Mouse (Mus musculus): Measurements from ENCODE around the gene Gpr19. TPM values are rescaled to one million over a fixed set of nuclear protein-coding genes. Genes with fewer than 3 reads are reported as not detected.

Gene Gpr19
- polyA plus RNA-seq, 1 experiment from 2014 or later, result 37.0 TPM

DNA sequence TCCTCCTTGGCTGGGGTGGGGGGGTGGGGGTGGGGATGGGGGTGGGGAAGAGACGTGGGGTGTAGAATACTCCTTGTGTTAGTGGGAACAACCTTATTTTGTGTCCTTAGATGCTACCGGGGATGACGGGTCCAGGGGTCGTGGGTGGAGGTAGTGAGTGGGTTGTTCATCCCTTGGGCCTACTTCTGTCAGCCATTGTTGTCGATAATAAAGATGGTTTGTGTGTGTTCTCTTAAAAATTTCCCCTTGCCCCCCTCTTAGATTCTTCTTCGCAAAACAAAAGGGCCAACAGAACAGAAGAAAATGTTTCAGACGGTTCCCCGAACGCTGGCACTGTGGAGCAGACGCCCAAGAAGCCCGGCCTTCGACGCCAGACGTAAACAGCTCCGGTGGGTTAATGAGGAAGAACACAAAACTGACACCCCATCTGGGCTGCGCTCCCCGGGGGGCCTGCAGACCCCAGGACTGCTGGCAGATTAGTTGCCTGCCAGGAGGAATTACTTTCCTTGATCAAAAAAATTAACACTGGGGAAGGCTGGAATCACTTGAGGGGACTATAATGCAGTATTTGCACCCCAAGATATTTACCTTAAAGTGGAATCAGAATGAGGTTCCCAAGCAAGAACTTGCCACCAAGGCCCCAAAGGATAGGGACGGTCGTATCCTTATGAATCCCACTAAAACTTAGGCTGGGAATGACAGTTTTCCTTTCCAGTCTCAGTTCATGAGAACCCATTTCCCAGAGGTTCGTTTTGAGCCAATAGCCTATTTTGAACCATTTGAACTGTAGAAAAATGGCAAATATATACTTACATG lies 23.5 kb upstream of the Gpr19 start:
- 6% methylated on average over 20 of the region's 20 CpGs for WGBS

DNA sequence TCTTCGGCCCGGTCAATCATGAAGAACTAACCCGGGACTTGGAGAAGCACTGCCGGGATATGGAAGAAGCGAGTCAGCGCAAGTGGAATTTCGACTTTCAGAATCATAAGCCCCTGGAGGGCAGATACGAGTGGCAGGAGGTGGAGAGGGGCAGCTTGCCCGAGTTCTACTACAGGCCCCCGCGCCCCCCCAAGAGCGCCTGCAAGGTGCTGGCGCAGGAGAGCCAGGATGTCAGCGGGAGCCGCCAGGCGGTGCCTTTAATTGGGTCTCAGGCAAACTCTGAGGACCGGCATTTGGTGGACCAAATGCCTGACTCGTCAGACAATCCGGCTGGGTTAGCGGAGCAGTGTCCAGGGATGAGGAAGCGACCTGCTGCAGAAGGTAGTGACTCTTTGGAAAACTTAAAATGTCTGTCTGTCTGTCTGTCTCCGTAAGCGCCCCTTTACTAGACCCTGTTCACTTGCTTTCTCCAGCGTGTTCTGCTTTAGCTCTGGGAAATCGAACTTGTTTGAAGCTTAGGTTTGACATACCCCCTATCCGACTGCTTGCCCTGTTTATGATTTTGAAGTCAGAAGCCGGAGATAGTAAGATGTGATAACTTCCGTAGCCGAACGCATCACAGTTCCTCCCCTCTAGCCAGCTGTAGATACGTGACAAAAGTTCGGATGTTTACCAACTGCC lies 22.8 kb upstream of the Gpr19 start:
- Histone ChIP-seq H3K27me3 (replicated peaks) (peaks cover 6% of the 10 kb centered on the region), H3K9me3 (replicated peaks) (no peaks in the 10 kb centered on the region), H3K4me1 (peaks cover 49% of the 10 kb centered on the region), H3K4me3 (replicated peaks) (peak overlapping the region; percentile 83), H3K36me3 (no peaks in the 10 kb centered on the region), H3K27ac (replicated peaks) (peak overlapping the region; percentile 98), H3K9ac (replicated peaks) (peak overlapping the region; percentile 81), H3K4me2 (peak overlapping the region; percentile 92)
- ATAC-seq (ENCODE audit: low FRiP score), result peak; percentile 5
- WGBS, result 0% methylated on average over 32 of the region's 32 CpGs

More for the DNA sequence above, 23.5 kb upstream of the Gpr19 start:
- Histone ChIP-seq H3K4me2 (peak overlapping the region; percentile 92), H3K27me3 (replicated peaks) (peaks cover 6% of the 10 kb centered on the region), H3K27ac (replicated peaks) (0 out of 2 replicates have a peak overlapping the region, but pooled peaks have one; percentile 9), H3K4me1 (peaks cover 50% of the 10 kb centered on the region), H3K9me3 (replicated peaks) (no peaks in the 10 kb centered on the region), H3K9ac (replicated peaks) (peak overlapping the region; percentile 81), H3K4me3 (replicated peaks) (peak overlapping the region; percentile 83), H3K36me3 (no peaks in the 10 kb centered on the region)
- ATAC-seq (ENCODE audit: low FRiP score), result no peak

DNA sequence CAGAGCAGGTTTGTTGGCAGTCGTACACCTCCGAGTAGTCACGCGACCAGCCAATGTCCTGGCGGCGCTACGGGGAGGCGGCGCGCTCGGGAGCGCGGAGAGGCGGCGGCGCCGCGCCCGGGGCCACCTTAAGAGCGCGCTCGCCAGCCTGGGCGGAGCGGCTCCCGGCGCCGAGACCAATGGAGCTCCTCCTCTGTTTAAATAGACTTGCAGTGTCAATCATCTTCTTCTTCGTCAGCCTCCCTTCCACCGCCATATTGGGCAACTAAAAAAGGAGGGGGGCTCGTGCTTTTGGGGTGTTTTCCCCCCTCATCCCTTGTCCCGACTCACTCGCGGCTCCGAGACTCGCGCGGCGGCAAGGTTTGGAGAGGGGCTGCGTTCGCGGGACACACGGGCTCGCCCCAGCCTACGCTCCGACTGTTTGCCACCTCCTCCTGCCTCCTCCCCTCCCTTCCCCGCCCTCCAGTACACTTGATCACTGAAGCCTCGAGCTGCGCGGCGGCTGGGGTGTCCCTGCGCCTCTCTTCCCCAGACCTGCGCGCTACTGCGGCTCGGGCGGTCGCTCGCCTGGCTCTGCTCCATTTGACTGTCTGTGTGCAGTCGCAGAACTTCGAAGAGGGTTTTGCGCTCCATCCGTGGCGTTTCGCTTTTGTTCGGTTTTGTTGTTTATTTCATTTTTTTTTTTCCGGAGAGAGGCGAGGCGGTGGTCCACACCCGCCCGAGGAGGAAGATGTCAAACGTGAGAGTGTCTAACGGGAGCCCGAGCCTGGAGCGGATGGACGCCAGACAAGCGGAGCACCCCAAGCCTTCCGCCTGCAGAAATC lies 22.0 kb upstream of the Gpr19 start, which contains the start of gene Cdkn1b:
Cdkn1b (plus strand) TSS at position 212 of the 824 bp plus-strand sequence.
- peaks cover 6% of the 10 kb centered on the region for H3K27me3 ChIP-seq (replicated peaks)
- H3K36me3 ChIP-seq, result no peaks in the 10 kb centered on the region
- H3K4me2 ChIP-seq, result peak within 1 kb of the TSS; percentile 92
- H3K27ac ChIP-seq (replicated peaks), result peak within 1 kb of the TSS; percentile 98
- ATAC-seq (ENCODE audit: low FRiP score), result peak; percentile 96
- H3K9ac ChIP-seq (replicated peaks), result peak within 1 kb of the TSS; percentile 81
- peak within 1 kb of the TSS; percentile 83 for H3K4me3 ChIP-seq (replicated peaks)
- H3K4me1 ChIP-seq, result peaks cover 49% of the 10 kb centered on the region
- WGBS, result under 1% methylated on average over 76 of the region's 77 CpGs
- H3K9me3 ChIP-seq (replicated peaks), result no peaks in the 10 kb centered on the region

DNA sequence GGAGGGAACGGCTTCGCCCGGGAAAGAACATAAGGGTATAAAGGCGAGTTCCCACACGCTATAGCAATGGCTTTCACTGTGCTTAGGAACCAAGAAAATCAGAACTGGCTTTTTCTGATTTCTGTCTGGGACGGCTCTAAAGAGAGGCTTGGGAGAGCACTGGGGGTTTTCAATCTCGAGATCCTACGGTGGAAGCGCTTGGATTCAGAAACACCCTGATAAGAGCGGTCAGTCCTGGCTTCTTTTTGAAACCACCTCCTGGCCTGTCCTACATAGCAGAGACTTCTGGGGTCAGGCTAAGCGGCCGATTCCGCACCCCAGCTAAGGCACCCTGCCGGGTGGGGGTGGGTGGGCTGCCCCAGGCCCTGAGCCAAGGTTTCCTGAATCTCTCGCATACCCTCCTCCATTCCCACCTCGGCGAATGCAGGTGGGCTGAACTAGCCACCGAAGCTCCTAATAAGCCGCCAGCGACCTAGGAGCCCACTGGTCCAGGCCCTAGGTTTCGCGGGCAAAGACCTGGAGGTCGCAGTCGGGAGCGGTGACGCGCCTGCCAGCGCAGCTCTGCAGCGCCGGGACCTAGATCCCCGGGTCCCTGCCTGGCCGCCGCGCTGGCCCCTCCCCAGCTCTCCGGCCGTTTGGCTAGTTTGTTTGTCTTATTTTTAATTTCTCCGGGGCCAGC lies 21.3 kb upstream of the Gpr19 start:
- Histone ChIP-seq H3K36me3 (no peaks in the 10 kb centered on the region), H3K9ac (replicated peaks) (peak overlapping the region; percentile 81), H3K27me3 (replicated peaks) (peaks cover 6% of the 10 kb centered on the region), H3K9me3 (replicated peaks) (no peaks in the 10 kb centered on the region), H3K4me3 (replicated peaks) (peak overlapping the region; percentile 83), H3K27ac (replicated peaks) (peak overlapping the region; percentile 98), H3K4me1 (peaks cover 49% of the 10 kb centered on the region), H3K4me2 (peak overlapping the region; percentile 92)
- ATAC-seq (ENCODE audit: low FRiP score), result peak; percentile 63
- WGBS, result 3% methylated on average over 37 of the region's 37 CpGs

DNA sequence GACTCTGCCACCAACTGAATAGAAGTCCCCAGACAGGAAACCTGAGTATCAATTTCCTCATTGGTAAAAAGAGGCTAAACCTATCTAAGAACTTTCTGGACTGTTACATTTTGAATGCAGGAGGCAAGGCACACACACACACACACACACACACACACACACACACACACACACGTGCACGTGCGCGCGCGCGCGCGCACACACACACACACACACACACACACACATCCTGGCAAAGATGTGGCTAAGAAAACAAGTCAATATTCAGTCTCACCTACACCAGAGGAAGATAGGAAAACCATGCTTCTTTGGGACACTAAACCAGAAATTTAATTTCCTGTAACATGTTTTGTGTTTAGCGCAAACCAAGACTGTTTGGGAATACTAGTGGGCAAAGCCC lies 20.4 kb upstream of the Gpr19 start:
- Histone ChIP-seq H3K9me3 (replicated peaks) (no peaks in the 10 kb centered on the region), H3K27ac (replicated peaks) (peak overlapping the region; percentile 98; the same call in 1 of the 2 replicates), H3K9ac (replicated peaks) (no peak overlapping the region), H3K4me1 (peaks cover 45% of the 10 kb centered on the region), H3K4me3 (replicated peaks) (no peak overlapping the region), H3K4me2 (no peak overlapping the region), H3K27me3 (replicated peaks) (peaks cover 6% of the 10 kb centered on the region), H3K36me3 (no peaks in the 10 kb centered on the region)
- ATAC-seq (ENCODE audit: low FRiP score), result no peak
- WGBS, result 92% methylated on average over 10 of the region's 10 CpGs

DNA sequence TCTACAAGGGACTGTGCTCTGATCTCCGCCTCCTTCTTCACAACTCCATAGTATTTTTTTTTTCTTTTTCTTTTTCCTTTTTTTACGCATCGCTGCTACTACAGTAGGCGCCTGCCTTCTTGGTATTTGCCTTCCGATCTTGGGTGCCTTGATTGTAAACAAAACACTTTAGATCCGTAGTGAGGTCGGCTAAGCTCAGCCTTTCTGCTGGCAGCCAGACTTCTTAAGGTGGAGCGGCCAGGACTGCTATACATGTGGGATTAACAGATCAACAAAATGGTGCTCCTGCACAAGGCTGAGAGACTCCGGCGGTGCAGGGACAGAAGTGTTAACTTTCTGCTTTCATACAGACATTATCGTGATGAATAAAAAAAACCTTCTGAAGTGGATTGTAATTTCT lies 18.7 kb upstream of the Gpr19 start:
- H3K27ac ChIP-seq (replicated peaks), result peak overlapping the region; percentile 56; the same call in 1 of the 2 replicates
- H3K9me3 ChIP-seq (replicated peaks), result no peaks in the 10 kb centered on the region
- WGBS, result 1% methylated on average over 11 of the region's 11 CpGs
- no peaks in the 10 kb centered on the region for H3K36me3 ChIP-seq
- peak overlapping the region; percentile 42 for H3K4me3 ChIP-seq (replicated peaks)
- peaks cover 6% of the 10 kb centered on the region for H3K27me3 ChIP-seq (replicated peaks)
- no peak for ATAC-seq (ENCODE audit: low FRiP score)
- peaks cover 30% of the 10 kb centered on the region for H3K4me1 ChIP-seq
- H3K4me2 ChIP-seq, result peak overlapping the region; percentile 63
- peak overlapping the region; percentile 30; the same call in 1 of the 2 replicates for H3K9ac ChIP-seq (replicated peaks)

DNA sequence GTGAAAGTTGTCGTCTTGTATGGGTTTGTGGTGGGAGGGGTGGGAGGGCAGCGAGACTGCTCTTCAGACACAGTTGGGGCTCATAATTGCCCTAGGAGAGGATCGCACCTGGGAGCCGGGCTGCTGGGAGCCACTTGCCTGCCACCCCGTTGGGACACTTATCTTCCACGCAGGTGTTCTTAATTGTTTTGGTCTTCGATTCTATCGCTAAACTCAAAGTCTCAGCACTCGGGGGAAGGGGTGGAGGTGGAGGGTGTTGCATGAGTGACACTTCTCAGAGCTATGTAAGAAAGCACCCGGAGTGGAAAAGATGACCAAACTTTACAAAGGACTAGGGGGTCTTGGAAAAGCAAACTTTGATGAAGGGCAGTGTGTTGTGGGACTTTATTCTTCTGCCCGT lies 18.3 kb upstream of the Gpr19 start:
- Histone ChIP-seq H3K9me3 (replicated peaks) (no peaks in the 10 kb centered on the region), H3K36me3 (no peaks in the 10 kb centered on the region), H3K4me1 (peaks cover 26% of the 10 kb centered on the region), H3K4me2 (peak overlapping the region; percentile 63), H3K27me3 (replicated peaks) (peaks cover 6% of the 10 kb centered on the region), H3K4me3 (replicated peaks) (peak overlapping the region; percentile 42), H3K9ac (replicated peaks) (peak overlapping the region; percentile 30), H3K27ac (replicated peaks) (0 out of 2 replicates have a peak overlapping the region, but pooled peaks have one; percentile 56)
- WGBS, result under 1% methylated on average over 11 of the region's 11 CpGs
- no peak for ATAC-seq (ENCODE audit: low FRiP score)

DNA sequence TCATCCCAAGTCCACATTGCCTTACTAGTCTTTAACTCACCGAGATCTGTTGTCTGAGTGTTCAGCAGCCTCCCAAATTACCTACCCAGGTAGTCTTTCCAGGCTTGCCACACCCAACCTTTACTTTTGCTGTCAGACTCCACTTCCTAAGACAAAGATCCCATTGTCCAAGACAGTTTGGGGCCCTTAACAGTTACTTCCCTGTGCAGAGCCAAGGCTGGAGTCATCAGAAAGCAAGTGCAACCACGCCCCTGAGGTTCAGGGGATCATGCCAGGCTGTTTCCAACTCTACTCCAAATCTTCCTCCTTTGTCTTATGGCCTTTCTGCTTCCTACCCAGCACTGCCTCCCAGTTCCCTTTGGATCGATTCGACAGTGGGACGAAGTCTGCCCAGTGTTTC lies 16.1 kb upstream of the Gpr19 start:
- Histone ChIP-seq H3K36me3 (no peaks in the 10 kb centered on the region), H3K4me2 (no peak overlapping the region), H3K27ac (replicated peaks) (no peak overlapping the region), H3K4me3 (replicated peaks) (no peak overlapping the region), H3K9ac (replicated peaks) (no peak overlapping the region), H3K9me3 (replicated peaks) (no peaks in the 10 kb centered on the region), H3K4me1 (peaks cover 18% of the 10 kb centered on the region), H3K27me3 (replicated peaks) (peaks cover 6% of the 10 kb centered on the region)
- ATAC-seq (ENCODE audit: low FRiP score), result no peak
- WGBS, result 90% methylated on average over 5 of the region's 5 CpGs

DNA sequence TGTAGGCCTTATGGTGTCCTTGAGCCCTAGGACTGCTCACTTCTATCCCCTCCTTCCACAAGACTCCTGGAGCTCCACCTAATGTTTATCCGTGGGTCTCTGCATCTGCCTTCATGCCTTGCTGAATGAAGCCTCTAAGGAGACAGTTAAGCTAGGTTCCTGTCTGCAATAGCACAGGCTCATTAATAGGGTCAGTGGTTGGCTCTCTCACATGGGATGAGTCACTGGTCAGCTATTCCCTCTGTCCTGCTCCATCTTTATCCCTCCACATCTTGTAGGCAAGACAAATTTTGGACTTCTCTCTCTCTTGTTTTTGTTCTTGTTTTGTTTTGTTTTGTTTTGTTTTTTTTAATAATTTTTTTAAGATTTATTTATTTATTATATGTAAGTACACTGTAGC lies 7.4 kb upstream of the Gpr19 start:
- Histone ChIP-seq H3K27me3 (replicated peaks) (no peaks in the 10 kb centered on the region), H3K4me2 (no peak overlapping the region), H3K4me1 (no peaks in the 10 kb centered on the region), H3K9ac (replicated peaks) (no peak overlapping the region), H3K4me3 (replicated peaks) (no peak overlapping the region), H3K36me3 (no peaks in the 10 kb centered on the region), H3K9me3 (replicated peaks) (no peaks in the 10 kb centered on the region), H3K27ac (replicated peaks) (no peak overlapping the region)
- ATAC-seq (ENCODE audit: low FRiP score), result no peak
- WGBS, result 96% methylated on average over 1 of the region's 1 CpGs

DNA sequence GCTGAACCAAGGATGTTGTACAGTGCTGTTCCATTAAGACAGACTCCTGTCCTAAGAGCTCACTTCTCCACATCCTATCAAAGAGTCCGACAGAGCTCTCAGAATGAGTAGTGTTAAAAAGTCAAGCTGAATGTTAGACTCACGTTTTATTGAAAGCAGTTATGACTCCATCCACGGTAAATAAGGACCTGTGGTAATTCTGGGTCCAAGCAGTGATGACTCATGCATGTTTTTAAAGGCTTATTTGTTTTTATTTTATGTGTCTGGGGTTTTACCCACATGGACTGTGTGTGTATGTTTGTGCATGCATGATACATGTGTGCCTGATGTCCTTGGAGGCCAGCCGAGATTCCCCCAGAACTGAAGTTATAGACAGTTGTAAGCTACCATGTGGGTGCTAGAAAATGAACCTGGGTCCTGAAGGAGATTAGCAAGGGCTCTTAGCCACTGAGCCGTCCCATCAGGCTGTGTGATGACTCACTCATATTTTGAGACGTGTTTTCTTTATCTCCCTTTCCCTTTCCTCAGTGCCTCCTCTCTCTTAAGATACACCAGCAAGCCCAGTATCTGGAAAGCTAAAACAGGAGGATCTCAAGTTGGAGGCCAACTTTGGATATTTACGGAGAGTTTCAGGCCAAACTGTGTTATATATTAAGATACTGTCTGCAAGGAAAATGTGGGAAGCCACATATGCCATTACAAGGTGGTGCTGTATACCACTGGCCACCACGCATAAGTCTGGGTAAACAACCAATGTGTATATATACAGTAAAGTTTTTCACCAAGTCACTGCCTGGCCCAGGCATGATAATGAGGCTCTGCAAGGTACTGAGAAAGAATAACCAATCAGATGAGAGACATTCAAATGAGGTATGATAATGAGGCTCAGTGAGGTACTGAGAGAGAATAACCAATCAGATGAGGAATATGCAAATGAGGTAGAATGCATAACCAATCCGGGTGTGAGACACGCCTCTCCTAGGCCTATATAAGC lies 5.8 kb upstream of the Gpr19 start:
- WGBS, result 96% methylated on average over 10 of the region's 10 CpGs
- Histone ChIP-seq H3K9me3 (replicated peaks) (no peaks in the 10 kb centered on the region), H3K4me3 (replicated peaks) (no peak overlapping the region), H3K27ac (replicated peaks) (no peak overlapping the region), H3K4me1 (peaks cover 5% of the 10 kb centered on the region), H3K4me2 (no peak overlapping the region), H3K27me3 (replicated peaks) (no peaks in the 10 kb centered on the region), H3K36me3 (no peaks in the 10 kb centered on the region), H3K9ac (replicated peaks) (no peak overlapping the region)
- no peak for ATAC-seq (ENCODE audit: low FRiP score)
